In genomic region chr2:109311369-109311768, GRCm38 (mm10) we compare ENCODE assay signal across 21 mouse cellular contexts. TPM values are rescaled to one million over a fixed set of nuclear protein-coding genes. Genes with fewer than 3 reads are reported as not detected.
A peak's percentile ranks its signal among the peaks of the same experiment; 100 is the strongest.
DNase-seq lines count a peak whose midpoint lies in the region; TF ChIP-seq lines count a peak whose summit lies in the region.
"Had no signal": no experiment of that assay in that cellular context is flagged by ENCODE, and none has a peak within 500 bp of the region (broad histone marks: within the 10 kb centered on the region; RNA-seq: fewer than 3 reads in every experiment).

No protein-coding gene starts in this region.

- H3K36me3 ChIP-seq in ES-Bruce4 (ENCODE audit: control insufficient read depth, insufficient read depth, low read length, poor library complexity, severe bottlenecking) (peaks cover 35% of the 10 kb centered on the region), ES-E14 (ENCODE audit: control insufficient read depth, insufficient read depth, low read length, poor library complexity, severe bottlenecking) (peaks cover 6% of the 10 kb centered on the region)
- H3K36me3 ChIP-seq: forebrain, embryonic 15.5 days had no signal

- H3K9ac ChIP-seq in ES-Bruce4 (ENCODE audit: low read depth, poor library complexity, severe bottlenecking) (no peak overlapping the region), ES-E14 (ENCODE audit: insufficient read depth, low read depth, low read length, poor library complexity, severe bottlenecking) (no peak overlapping the region)
- H3K9ac ChIP-seq: embryonic facial prominence, embryonic 12.5 days; forebrain, embryonic 13.5 days; forebrain, embryonic 15.5 days; forebrain, postnatal 0 days had no signal

- peak; percentile 36 for DNase-seq in ES-E14 (ENCODE audit: low read depth, low spot score)
- DNase-seq in WW6 (ENCODE audit: low read depth, low spot score), result peak; percentile 20
- DNase-seq in urinary bladder, postnatal 14 days (ENCODE audit: low spot score), result no peak
- no peak for DNase-seq in layer of hippocampus, postnatal 10 days (ENCODE audit: low spot score in 2 of 2)
- DNase-seq in spleen, adult 12 weeks (ENCODE audit: low spot score), result no peak
- DNase-seq: adrenal gland, adult 8-10 months; adrenal gland, postnatal 14 days; adrenal gland, postnatal 36 days; B cell, adult 2 months; cerebellum, adult 11-12 months; cerebellum, adult 2 months; cerebellum, adult 9-10 months; cerebellum, postnatal 10 days; cerebellum, postnatal 25 days; forebrain, postnatal 0 days had no signal

- peak overlapping the region; percentile 72; the same call in 1 of the 2 replicates for H3K27ac ChIP-seq in ES-Bruce4 (ENCODE audit: insufficient read depth, low read length)
- H3K27ac ChIP-seq in ES-E14 (ENCODE audit: insufficient read depth, low read depth, low read length, poor library complexity, severe bottlenecking), result no peak overlapping the region; the same call in 1 of the 2 replicates
- H3K27ac ChIP-seq: embryonic facial prominence, embryonic 10.5 days; embryonic facial prominence, embryonic 12.5 days; forebrain, embryonic 13.5 days; forebrain, embryonic 15.5 days had no signal

- TF ChIP-seq CTCF in ES-Bruce4 (IDR thresholded peaks at IDR 0.05; ENCODE audit: low read depth, low read length), result no peak

- no peak for TF ChIP-seq POLR2A in ES-Bruce4 (IDR thresholded peaks at IDR 0.05; ENCODE audit: insufficient read depth, low read length)

- in situ Hi-C loops in ES-E14 (cut with MboI; ENCODE audit: low sequenced_read_pairs in 2 of 2, unreplicated experiment in 2 of 2), result no loop called here

- H3K27me3 ChIP-seq in ES-Bruce4 (ENCODE audit: control insufficient read depth, insufficient read depth, low read length, poor library complexity, severe bottlenecking), result no peaks in the 10 kb centered on the region
- H3K27me3 ChIP-seq: CH12.LX; embryonic facial prominence, embryonic 12.5 days; forebrain, embryonic 13.5 days; forebrain, embryonic 15.5 days had no signal

- no peak for TF ChIP-seq EP300 in ES-Bruce4 (IDR thresholded peaks at IDR 0.05; ENCODE audit: insufficient read depth, low read depth, low read length)

- H3K4me1 ChIP-seq in ES-Bruce4 (ENCODE audit: control insufficient read depth, insufficient read depth, low read length), result no peaks in the 10 kb centered on the region
- H3K4me1 ChIP-seq in ES-E14 (ENCODE audit: control insufficient read depth in 2 of 2, insufficient read depth in 2 of 2, low read length in 2 of 2, poor library complexity in 1 of 2), result peaks cover 0 to 2% of the 10 kb centered on the region in 2 experiments; a peak in 1 of 4 replicates
- H3K4me1 ChIP-seq: embryonic facial prominence, embryonic 10.5 days; embryonic facial prominence, embryonic 12.5 days; forebrain, embryonic 13.5 days; forebrain, embryonic 15.5 days had no signal

- H3K9me3 ChIP-seq in ES-Bruce4 (replicated peaks; ENCODE audit: control insufficient read depth, insufficient read depth, low read length, poor library complexity, severe bottlenecking), result no peaks in the 10 kb centered on the region
- no peaks in the 10 kb centered on the region for H3K9me3 ChIP-seq in ES-E14 (ENCODE audit: control insufficient read depth, insufficient read depth, low read depth, low read length)
- H3K9me3 ChIP-seq: embryonic facial prominence, embryonic 10.5 days; embryonic facial prominence, embryonic 12.5 days; forebrain, embryonic 13.5 days; forebrain, embryonic 15.5 days had no signal

- H3K4me3 ChIP-seq in ES-Bruce4 (ENCODE audit: low read depth, low read length) (no peak overlapping the region), ES-E14 (ENCODE audit: insufficient read depth in 1 of 2, low read depth in 1 of 2, low read length in 2 of 2, poor library complexity in 1 of 2, severe bottlenecking in 1 of 2) (no peak overlapping the region)
- H3K4me3 ChIP-seq: embryonic facial prominence, embryonic 10.5 days; embryonic facial prominence, embryonic 12.5 days; forebrain, embryonic 13.5 days; forebrain, embryonic 15.5 days had no signal

TF ChIP-seq in ES-E14, 5 proteins besides CTCF, POLR2A, EP300 and RAD21:
- TF ChIP-seq HCFC1 (IDR thresholded peaks at IDR 0.05; ENCODE audit: borderline replicate concordance, insufficient read depth, low read length), result no peak
- TF ChIP-seq MAFK (IDR thresholded peaks at IDR 0.05; ENCODE audit: insufficient read depth, low read depth, low read length), result 0 out of 2 replicates have a peak, but pooled peaks have one; percentile 33
- 0 out of 2 replicates have a peak, but pooled peaks have one; percentile 56 for TF ChIP-seq CHD2 (IDR thresholded peaks at IDR 0.05; ENCODE audit: low read depth, low read length)

RNA-seq across cellular contexts. Expression of gene Mettl15, which starts 30.8 kb away (rescaled TPM):
- polyA plus RNA-seq in ES-Bruce4 (2011; ENCODE audit: insufficient read depth, insufficient read length, low read depth, missing spikeins), result 10.1 and 11.0 TPM in 2 replicates
- 2.5 and 2.9 TPM in 2 replicates for total RNA-seq in ES-E14 (2012; rRNA removed)
- 1 to 10 TPM; 6.7 to 7.5 TPM for total RNA-seq in layer of hippocampus, postnatal 10 days (2021)

RNA-seq across cellular contexts. Expression of gene Kif18a, which starts 30.8 kb away (rescaled TPM):
- 46.6 and 49.9 TPM in 2 replicates for polyA plus RNA-seq in ES-Bruce4 (2011; ENCODE audit: insufficient read depth, insufficient read length, low read depth, missing spikeins)
- 22.5 and 26.9 TPM in 2 replicates for total RNA-seq in ES-E14 (2012; rRNA removed)
- total RNA-seq in layer of hippocampus, postnatal 10 days (2021), result 1 to 10 TPM; 3.0 to 3.5 TPM

Comparison
In these comparisons a context has a peak if more than half of its experiments do, and no peak if none do; other contexts are left out.
1. DNase-seq: peak in ES-E14 (single experiment) and WW6 (single experiment); none in urinary bladder, postnatal 14 days (single experiment), layer of hippocampus, postnatal 10 days (0 of 2) and spleen, adult 12 weeks (single experiment).